In the genomic region with DNA sequence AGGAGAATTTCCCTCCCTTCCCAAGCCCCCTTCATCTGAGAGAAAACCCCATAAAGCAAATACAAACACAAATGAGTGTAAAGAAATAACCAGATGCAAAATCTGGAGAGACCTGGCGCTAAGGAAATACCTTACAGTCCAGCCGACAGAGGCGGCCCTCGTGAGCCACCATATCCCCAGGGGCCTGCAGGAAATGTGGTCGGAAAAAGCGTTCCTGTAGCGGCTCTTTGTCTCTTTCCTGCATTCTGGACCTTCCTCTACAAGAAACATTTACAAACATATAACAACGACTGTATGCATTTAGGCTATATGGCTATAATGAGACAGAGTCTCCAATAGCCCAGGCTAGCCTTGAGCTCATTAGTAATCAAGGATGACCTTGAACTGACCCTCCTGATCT, we compare ENCODE assay signal across 16 mouse cellular contexts. TPM values are rescaled to one million over a fixed set of nuclear protein-coding genes. Genes with fewer than 3 reads are reported as not detected.
"Had no signal": no experiment of that assay in that cellular context is flagged by ENCODE, and none has a peak within 500 bp of the region (broad histone marks: within the 10 kb centered on the region; RNA-seq: fewer than 3 reads in every experiment).

No protein-coding gene starts in this region.

- DNase-seq: liver, embryonic 13.5 days; right cerebral cortex, postnatal 25 days; spleen, adult 18-20 months; thymus, adult 18-20 months had no signal

- H3K4me1 ChIP-seq: liver, embryonic 13.5 days; liver, embryonic 15.5 days; midbrain, embryonic 12.5 days; neural tube, embryonic 13.5 days; neural tube, embryonic 15.5 days had no signal

- H3K4me3 ChIP-seq: liver, embryonic 13.5 days; liver, embryonic 15.5 days; midbrain, embryonic 12.5 days; myocyte; neural tube, embryonic 13.5 days; neural tube, embryonic 15.5 days had no signal

- H3K27ac ChIP-seq: liver, embryonic 13.5 days; liver, embryonic 15.5 days; midbrain, embryonic 12.5 days; neural tube, embryonic 13.5 days; neural tube, embryonic 15.5 days had no signal

- H3K36me3 ChIP-seq: liver, embryonic 13.5 days; liver, embryonic 15.5 days; midbrain, embryonic 12.5 days; neural tube, embryonic 13.5 days; neural tube, embryonic 15.5 days had no signal

- H3K9ac ChIP-seq: liver, embryonic 13.5 days; liver, embryonic 15.5 days; lung, embryonic 14.5 days; midbrain, embryonic 12.5 days; neural tube, embryonic 13.5 days; neural tube, embryonic 15.5 days had no signal

- H3K27me3 ChIP-seq: liver, embryonic 13.5 days; midbrain, embryonic 12.5 days; neural tube, embryonic 13.5 days; neural tube, embryonic 15.5 days had no signal

- H3K9me3 ChIP-seq: liver, embryonic 13.5 days; liver, embryonic 15.5 days; midbrain, embryonic 12.5 days; neural tube, embryonic 13.5 days; neural tube, embryonic 15.5 days had no signal

- H3K4me2 ChIP-seq: liver, embryonic 13.5 days; liver, embryonic 15.5 days; lung, embryonic 14.5 days; midbrain, embryonic 12.5 days had no signal

RNA-seq across cellular contexts. Expression of a gene that starts 23.7 kb away (rescaled TPM):
- total RNA-seq: megakaryocyte, adult 5-6 weeks; megakaryocyte-erythroid progenitor cell, adult 5-6 weeks had no signal
- polyA plus RNA-seq: liver, embryonic 13.5 days; liver, embryonic 15.5 days; lung, embryonic 16.5 days; myocyte; small intestine, adult 2 months; stomach, embryonic 14.5 days; stomach, embryonic 16.5 days had no signal
